Mouse (Mus musculus) liver, postnatal 0 days (tissue): ENCODE measurements around the gene Vps11.

ENCODE experiments used
- CTCF ChIP-seq: sonication (generic); IDR thresholded peaks from 2 replicates; pipeline ENCODE4 v1.5.1; 2016; ENCODE audit warnings: antibody characterized with exemption, low read depth
- EP300 ChIP-seq: IDR thresholded peaks from 2 replicates; pipeline ENCODE4 v1.6.1; 2016; ENCODE audit warnings: antibody characterized with exemption, low read depth, mild to moderate bottlenecking

DNA sequence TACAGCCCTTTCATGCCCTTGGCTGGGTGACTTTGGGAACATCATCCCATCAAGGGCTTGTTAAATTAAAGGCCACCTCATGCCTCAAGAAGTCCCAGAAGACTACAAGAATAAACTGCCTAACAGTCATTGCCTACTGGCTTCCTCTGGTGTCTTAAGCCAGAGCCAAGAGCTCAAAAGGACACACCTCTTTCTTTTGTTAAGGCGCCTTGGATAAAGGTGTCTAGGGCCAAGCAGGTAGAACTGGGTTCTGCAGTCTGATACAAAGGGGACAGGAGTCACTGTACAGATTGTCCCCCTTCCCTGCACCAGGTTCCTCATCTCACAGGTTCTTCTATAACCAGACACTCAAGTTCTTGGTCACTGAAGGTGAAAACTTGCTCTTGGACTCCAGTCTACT is 18.9 kb downstream of the Vps11 start:
- no peak for TF ChIP-seq CTCF
- no peak for TF ChIP-seq EP300
